Mouse (Mus musculus): ENCODE measurements around the gene Pde3a.
A peak's percentile ranks its signal among the peaks of the same experiment; 100 is the strongest.

The Pde3a gene

DNA sequence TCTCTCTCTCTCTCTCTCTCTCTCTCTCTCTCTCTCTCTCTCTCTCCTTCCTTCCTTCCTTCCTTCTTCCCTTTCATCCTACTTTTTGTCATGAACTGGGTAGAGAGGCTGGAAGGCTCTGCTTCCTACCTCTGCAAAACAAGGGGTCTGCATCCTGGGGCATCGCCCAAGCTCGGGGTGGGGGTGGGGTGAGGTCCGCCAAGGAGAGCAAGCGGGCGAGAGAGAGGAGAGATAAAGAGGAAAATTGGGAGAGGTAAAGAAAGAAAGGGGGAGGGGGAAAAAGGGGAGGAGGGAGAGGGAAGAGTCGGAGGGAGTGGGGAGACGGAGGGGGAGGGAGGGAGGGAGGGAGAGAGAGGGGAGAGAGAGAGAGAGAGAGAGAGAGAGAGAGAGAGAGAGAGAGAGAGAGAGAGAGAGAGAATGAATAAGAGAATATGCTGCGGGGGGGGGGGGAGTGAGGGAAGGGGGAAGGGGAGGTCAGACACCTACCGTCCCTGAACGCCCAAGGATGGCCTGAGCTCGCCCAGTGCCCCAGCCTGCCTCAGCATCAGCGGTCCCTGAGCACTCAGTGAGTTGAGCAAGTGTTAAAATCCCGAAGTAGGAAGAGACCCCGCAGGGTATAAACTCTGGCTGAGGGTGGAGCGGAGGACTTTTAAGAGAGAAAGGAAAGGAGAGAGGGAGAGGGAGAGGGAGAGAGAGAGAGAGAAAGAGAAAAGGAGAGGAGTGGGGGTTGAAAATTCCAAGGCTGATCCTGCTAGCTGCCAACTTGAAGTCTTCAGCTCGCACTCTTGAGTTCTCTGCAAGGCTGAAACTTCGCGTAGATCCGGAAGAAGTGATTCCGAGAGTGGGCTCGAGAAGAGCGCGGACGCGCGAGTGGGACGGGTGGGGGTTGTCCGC is at the start of gene Pde3a:
Gene Pde3a, plus strand, starts transcription at position 579 of the 894 bp plus-strand sequence.
- no peak for DNase-seq (ENCODE audit: low spot score)

- DNase-seq (ENCODE audit: low spot score), result no peak
Measured at GRCm38 (mm10) chr6:141200173-141200615, 48.9 kb upstream of the Pde3a start.

DNA sequence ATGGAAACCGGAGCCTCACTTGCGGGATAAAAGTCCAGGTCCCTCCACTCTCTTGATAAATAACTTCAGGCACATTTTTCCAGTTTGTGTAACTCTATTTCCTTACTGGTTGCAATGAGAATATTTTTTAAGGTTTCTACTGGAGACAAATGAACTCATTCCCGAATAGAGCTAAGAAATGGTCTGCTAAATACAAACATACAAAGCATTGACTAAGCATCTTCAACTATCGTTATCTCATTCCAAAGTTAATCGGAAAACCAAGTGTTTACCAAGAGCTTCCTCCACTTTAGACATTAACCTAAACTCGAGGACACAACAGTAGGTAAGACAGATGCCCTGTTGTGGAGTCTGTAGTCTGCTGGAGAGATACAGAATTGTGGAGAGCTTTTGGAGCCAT is 41.5 kb upstream of the Pde3a start:
- no peak for DNase-seq (ENCODE audit: low spot score)

- no peak for DNase-seq (ENCODE audit: low spot score)
Measured at GRCm38 (mm10) chr6:141208283-141208872, 40.7 kb upstream of the Pde3a start.

GRCm38 (mm10) chr6:141210021-141210420 is 39.0 kb upstream of the Pde3a start:
- DNase-seq (ENCODE audit: low spot score), result no peak

DNA sequence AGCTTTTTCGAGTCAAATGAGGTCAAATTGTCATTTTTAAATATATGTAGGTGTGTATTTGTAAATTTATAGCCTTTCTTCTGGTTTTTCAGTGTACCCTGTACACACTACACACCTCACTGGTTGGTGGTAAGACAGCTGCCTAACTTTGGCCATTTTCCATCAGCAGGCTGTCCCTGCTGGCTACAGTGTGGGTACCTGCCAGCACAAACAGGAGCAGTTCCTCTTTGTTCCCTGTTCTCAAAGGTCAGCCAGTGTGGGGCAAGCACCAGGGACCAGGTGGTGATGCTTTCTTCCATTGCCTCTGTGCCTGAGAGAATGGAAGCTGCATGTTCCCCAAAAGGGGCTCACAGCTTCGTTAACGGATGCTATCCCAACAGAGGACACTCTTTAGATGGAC is 28.0 kb upstream of the Pde3a start:
- no peak for DNase-seq (ENCODE audit: low spot score)

DNA sequence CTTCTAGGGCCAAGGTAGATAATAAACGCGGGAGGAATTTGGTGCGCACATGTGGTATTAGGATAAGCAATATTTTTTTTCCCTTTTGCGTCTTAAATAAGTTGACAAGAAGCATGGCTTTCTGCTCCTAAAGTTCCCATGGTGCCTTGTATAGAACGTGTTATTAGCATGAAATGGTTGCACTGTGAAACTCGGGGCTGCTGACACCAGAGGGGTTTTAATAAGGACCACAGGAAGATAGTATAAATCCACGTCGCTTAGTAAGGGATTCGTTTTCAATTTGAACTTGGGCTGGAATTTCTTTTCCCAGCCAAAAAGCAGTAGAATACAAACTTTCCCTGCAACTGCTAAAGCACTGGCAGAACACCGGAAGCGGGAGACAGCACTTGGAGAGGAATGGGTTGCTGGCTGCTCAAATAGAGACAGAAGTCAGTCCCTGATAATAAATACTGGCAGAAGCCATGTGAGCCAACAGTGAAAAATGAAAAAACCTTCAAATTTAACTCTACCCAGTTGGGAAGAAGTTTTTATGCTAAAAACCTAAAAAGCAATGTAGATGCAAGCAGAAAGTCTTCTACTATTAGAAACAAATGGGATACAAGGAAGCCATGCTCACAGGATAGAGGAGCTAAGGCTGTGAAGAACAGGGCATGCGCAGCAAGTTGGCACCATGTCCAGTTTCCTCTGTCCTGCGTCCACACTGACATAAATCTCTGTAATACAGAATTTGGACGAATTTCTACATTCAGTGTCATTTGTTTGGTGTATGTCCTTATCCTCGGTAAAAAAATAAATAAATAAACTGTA is 22.0 kb upstream of the Pde3a start:
- DNase-seq (ENCODE audit: low spot score), result no peak

GRCm38 (mm10) chr6:141227658-141228005 is 21.4 kb upstream of the Pde3a start:
- DNase-seq (ENCODE audit: low spot score), result no peak

GRCm38 (mm10) chr6:141232756-141233382 is 16.2 kb upstream of the Pde3a start:
- DNase-seq (ENCODE audit: low spot score), result no peak

DNA sequence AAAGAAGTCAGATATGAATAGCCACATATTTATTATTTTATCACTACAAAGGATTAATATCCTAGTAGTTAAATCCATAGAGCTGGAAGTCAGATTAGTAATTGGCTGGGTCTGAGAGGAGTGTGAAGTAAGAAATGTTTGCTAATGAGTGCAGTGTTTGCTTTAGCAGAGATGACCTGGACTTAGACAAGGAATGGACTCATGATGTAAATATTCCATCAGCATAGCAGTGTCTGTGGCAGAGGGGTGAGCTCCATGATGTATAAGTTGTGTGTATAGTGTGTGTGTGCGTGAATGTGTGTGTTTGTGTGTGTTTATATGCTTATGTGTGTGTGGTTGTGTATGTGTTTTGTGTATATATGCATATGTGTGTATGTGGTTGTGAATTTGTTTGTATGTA is 7.3 kb upstream of the Pde3a start:
- DNase-seq (ENCODE audit: low spot score), result no peak

GRCm38 (mm10) chr6:141245089-141245488 is 4.0 kb upstream of the Pde3a start:
- no peak for DNase-seq (ENCODE audit: low spot score)

GRCm38 (mm10) chr6:141246391-141246790 is 2.7 kb upstream of the Pde3a start:
- DNase-seq (ENCODE audit: low spot score), result no peak

DNA sequence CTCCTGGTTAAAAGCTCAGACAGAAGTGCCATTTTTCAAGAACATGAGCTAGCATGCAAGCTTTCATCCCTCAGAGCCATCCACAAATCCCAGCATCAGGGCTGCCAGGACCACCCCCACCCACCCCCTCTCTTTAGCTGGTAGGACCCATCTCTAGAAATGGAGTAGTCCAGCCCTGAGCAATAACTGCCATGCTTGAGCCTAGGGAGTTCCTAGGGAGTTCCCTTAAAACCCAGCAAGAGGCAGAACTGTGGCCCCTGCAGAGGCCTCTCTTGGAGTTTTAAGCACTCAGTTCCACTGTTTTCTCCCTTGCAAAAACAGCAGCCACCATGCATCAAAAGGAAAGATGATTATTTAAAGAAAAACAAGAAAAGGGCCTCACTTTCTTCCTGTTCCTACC is 988 bp upstream of the Pde3a start:
- no peak for DNase-seq (ENCODE audit: low spot score)

- DNase-seq (ENCODE audit: low spot score), result peak; percentile 11
Measured at GRCm38 (mm10) chr6:141249585-141250295, 671 bp downstream of the Pde3a start.

DNA sequence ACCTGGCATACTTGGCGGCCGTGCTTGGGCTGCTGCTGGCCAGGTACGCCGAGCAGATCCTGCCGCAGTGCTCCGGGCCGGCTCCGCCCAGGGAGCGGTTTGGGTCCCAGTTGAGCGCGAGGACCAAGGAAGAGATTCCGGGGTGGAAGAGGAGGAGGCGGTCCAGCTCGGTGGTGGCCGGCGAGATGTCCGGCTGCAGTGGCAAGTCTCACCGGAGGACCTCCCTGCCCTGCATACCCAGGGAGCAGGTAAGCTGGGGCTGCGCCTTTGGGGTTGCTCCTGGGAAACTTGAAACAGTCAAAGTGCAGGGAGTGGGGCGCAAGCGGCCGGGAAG is 1.2 kb downstream of the Pde3a start:
- no peak for DNase-seq (ENCODE audit: low spot score)

GRCm38 (mm10) chr6:141250984-141251383 is 1.9 kb downstream of the Pde3a start:
- no peak for DNase-seq (ENCODE audit: low spot score)

GRCm38 (mm10) chr6:141252520-141252919 is 3.5 kb downstream of the Pde3a start:
- no peak for DNase-seq (ENCODE audit: low spot score)

- DNase-seq (ENCODE audit: low spot score), result no peak
Measured at GRCm38 (mm10) chr6:141254956-141255355, 5.9 kb downstream of the Pde3a start.

- no peak for DNase-seq (ENCODE audit: low spot score)
Measured at GRCm38 (mm10) chr6:141256896-141257295, 7.8 kb downstream of the Pde3a start.

GRCm38 (mm10) chr6:141257434-141258202 is 8.5 kb downstream of the Pde3a start:
- DNase-seq (ENCODE audit: low spot score), result no peak

DNA sequence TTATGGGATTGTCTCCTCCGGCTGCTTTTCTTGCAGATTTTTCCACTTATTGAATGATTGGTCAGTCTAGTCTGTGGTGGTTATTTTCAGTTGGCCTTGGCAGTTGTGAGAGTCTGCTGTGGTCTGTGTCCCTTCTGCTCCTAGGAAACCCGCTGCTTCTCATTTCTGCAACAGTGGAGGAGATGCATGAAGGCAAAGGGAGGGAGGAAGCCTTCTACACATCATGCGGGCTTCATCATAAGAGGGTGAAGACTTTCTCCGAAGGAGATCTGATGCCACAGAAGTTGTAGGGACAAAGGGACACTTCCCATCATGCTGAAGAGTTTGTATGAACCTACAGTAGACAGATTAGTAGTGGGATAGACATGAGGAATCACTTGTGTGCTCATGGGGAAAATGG is 16.2 kb downstream of the Pde3a start:
- DNase-seq (ENCODE audit: low spot score), result no peak
